Mouse (Mus musculus): ENCODE data around the gene B020031M17Rik. TPM values are rescaled to one million over a fixed set of nuclear protein-coding genes. Genes with fewer than 3 reads are reported as not detected.

Gene B020031M17Rik
- polyA plus RNA-seq, 1 experiment from 2014 or later, result not detected

Other genes with a start within 250 kb of the B020031M17Rik start
- 6.8 and 7.2 TPM in 2 replicates for gene Nim1k, start 194.9 kb downstream of the B020031M17Rik start, polyA plus RNA-seq (2014; fragmentation: Nextera tagmentation; extraction: Ambion mirVana)
- gene Zfp131, start 159.9 kb downstream of the B020031M17Rik start, polyA plus RNA-seq (2014; fragmentation: Nextera tagmentation; extraction: Ambion mirVana), result 41.7 and 44.5 TPM in 2 replicates
- gene AF067063, start 120.6 kb downstream of the B020031M17Rik start, polyA plus RNA-seq (2014; fragmentation: Nextera tagmentation; extraction: Ambion mirVana), result not detected in 2 replicates
- not detected in 2 replicates for gene D13Ertd608e, start 114.8 kb downstream of the B020031M17Rik start, polyA plus RNA-seq (2014; fragmentation: Nextera tagmentation; extraction: Ambion mirVana)
- gene Tcstv1, start 56.0 kb downstream of the B020031M17Rik start, polyA plus RNA-seq (2014; fragmentation: Nextera tagmentation; extraction: Ambion mirVana), result not detected in 2 replicates
- not detected in 2 replicates for gene Gm21761, start 21.5 kb downstream of the B020031M17Rik start, polyA plus RNA-seq (2014; fragmentation: Nextera tagmentation; extraction: Ambion mirVana)
- gene Gm36079, start 76.2 kb upstream of the B020031M17Rik start, polyA plus RNA-seq (2014; fragmentation: Nextera tagmentation; extraction: Ambion mirVana), result not detected in 2 replicates
- not detected in 2 replicates for gene Gm21188, start 101.4 kb upstream of the B020031M17Rik start, polyA plus RNA-seq (2014; fragmentation: Nextera tagmentation; extraction: Ambion mirVana)
- not detected in 2 replicates for gene Gm20767, start 189.4 kb upstream of the B020031M17Rik start, polyA plus RNA-seq (2014; fragmentation: Nextera tagmentation; extraction: Ambion mirVana)
- not detected in 2 replicates for gene Gm21818, start 221.6 kb upstream of the B020031M17Rik start, polyA plus RNA-seq (2014; fragmentation: Nextera tagmentation; extraction: Ambion mirVana)